Mouse (Mus musculus) spleen, postnatal 4 days (tissue): ENCODE measurements around the gene Stat1.

ENCODE experiments used
- DNase-seq, 2 experiments: peaks; one replicate each; pipeline ENCODE4 v3.0.0; 2022; ENCODE audit warnings: low spot score in 2 of 2

Stat1 gene

GRCm38 (mm10) chr1:52163707-52164457 lies 44.6 kb downstream of the Stat1 start:
- DNase-seq, result no peak

- no peak for DNase-seq
These were observed 47.5 kb downstream of the Stat1 start for GRCm38 (mm10) chr1:52166652-52167220.

GRCm38 (mm10) chr1:52170057-52170456 lies 50.8 kb downstream of the Stat1 start:
- DNase-seq, result no peak

GRCm38 (mm10) chr1:52170747-52171146 lies 51.5 kb downstream of the Stat1 start:
- no peak for DNase-seq

GRCm38 (mm10) chr1:52171271-52171670 lies 52.0 kb downstream of the Stat1 start:
- no peak for DNase-seq

GRCm38 (mm10) chr1:52175321-52175720 lies 56.1 kb downstream of the Stat1 start:
- DNase-seq, result no peak

GRCm38 (mm10) chr1:52175983-52176382 lies 56.7 kb downstream of the Stat1 start:
- no peak for DNase-seq

- DNase-seq, result no peak
These were observed 57.8 kb downstream of the Stat1 start for GRCm38 (mm10) chr1:52176999-52177398.

GRCm38 (mm10) chr1:52179939-52180568 lies 60.8 kb downstream of the Stat1 start:
- DNase-seq, result no peak

- DNase-seq, result no peak
These were observed 62.8 kb downstream of the Stat1 start for GRCm38 (mm10) chr1:52181994-52182393.

- DNase-seq, result no peak
These were observed 63.8 kb downstream of the Stat1 start for GRCm38 (mm10) chr1:52182992-52183391.
